Mouse (Mus musculus) intestine, embryonic 16.5 days (tissue): ENCODE measurements around the gene Vsig10. TPM values are rescaled to one million over a fixed set of nuclear protein-coding genes. Genes with fewer than 3 reads are reported as not detected.

Source experiments
- ATAC-seq: fragments of 200-750 bp; cut with Nextera tagmentation; 2 replicates; pipeline ENCODE4 v1.8.0; 2017; ENCODE audit warnings: moderate TSS enrichment, moderate library complexity
- H3K27ac ChIP-seq: fragments of 300-500 bp; sonication (generic); 2 replicates; pipeline ENCODE4 v1.5.1; 2014; ENCODE audit warnings: mild to moderate bottlenecking, low read length
- H3K27me3 ChIP-seq: fragments of 300-500 bp; sonication (generic); replicated peaks from 2 replicates; pipeline ENCODE4 v1.6.1; 2014; ENCODE audit warnings: low read length, control low read depth, mixed read lengths; ENCODE audit not compliant: control insufficient read depth, insufficient read depth
- H3K36me3 ChIP-seq: fragments of 300-500 bp; sonication (generic); 2 replicates; pipeline ENCODE4 v1.6.1; 2014; ENCODE audit warnings: low read length, control low read depth; ENCODE audit not compliant: control insufficient read depth, insufficient read depth
- H3K4me1 ChIP-seq: fragments of 300-500 bp; sonication (generic); 2 replicates; pipeline ENCODE4 v1.6.1; 2014; ENCODE audit warnings: low read length, control low read depth, mixed read lengths; ENCODE audit not compliant: control insufficient read depth, insufficient read depth
- H3K4me2 ChIP-seq: fragments of 300-500 bp; sonication (generic); 2 replicates; pipeline ENCODE4 v1.6.1; 2014; ENCODE audit warnings: low read depth, low read length, control low read depth
- H3K4me3 ChIP-seq: fragments of 300-500 bp; sonication (generic); 2 replicates; pipeline ENCODE4 v1.5.1; 2014; ENCODE audit warnings: mild to moderate bottlenecking, low read length
- H3K9ac ChIP-seq: fragments of 300-500 bp; sonication (generic); 2 replicates; pipeline ENCODE4 v1.6.1; 2014; ENCODE audit warnings: low read depth, low read length
- H3K9me3 ChIP-seq: fragments of 300-500 bp; sonication (generic); 2 replicates; pipeline ENCODE4 v1.6.1; 2016; ENCODE audit warnings: low read length, control low read depth; ENCODE audit not compliant: control insufficient read depth
- WGBS: fragments of 180-500 bp; shearing (Covaris S2); extraction: QIAGEN DNeasy Blood & Tissue Kit; methylation state at CpG from one replicate; pipeline ENCODE4 v1.1.7; 2014; 5-methylcytosine and 5-hydroxymethylcytosine counted together
- polyA plus RNA-seq: library from polyadenylated mRNA; unstranded; fragments of >200 nt; fragmentation: Nextera tagmentation; extraction: Ambion mirVana; gene quantifications from 2 replicates; pipeline ENCODE4 v1.2.1, GENCODE M21; 2015

The Vsig10 gene
- polyA plus RNA-seq, 1 experiment from 2014 or later: 18.6 TPM

GRCm38 (mm10) chr5:117398007-117398550, 79.2 kb downstream of the Vsig10 start:
- ATAC-seq: no peak
- WGBS: 42% methylated on average over 4 of the region's 5 CpGs
- Histone ChIP-seq H3K27ac (no peak overlapping the region), H3K4me3 (no peak overlapping the region), H3K9me3 (no peaks in the 10 kb centered on the region), H3K9ac (no peak overlapping the region), H3K36me3 (no peaks in the 10 kb centered on the region), H3K27me3 (peaks cover 3% of the 10 kb centered on the region; the same call in 1 of the 2 replicates), H3K4me2 (no peak overlapping the region), H3K4me1 (no peaks in the 10 kb centered on the region)

- Histone ChIP-seq H3K4me1 (no peaks in the 10 kb centered on the region), H3K4me2 (no peak overlapping the region), H3K9me3 (no peaks in the 10 kb centered on the region), H3K27me3 (peaks cover 3% of the 10 kb centered on the region; the same call in 1 of the 2 replicates), H3K36me3 (no peaks in the 10 kb centered on the region), H3K4me3 (no peak overlapping the region), H3K27ac (no peak overlapping the region), H3K9ac (no peak overlapping the region)
- 70% methylated on average over 9 of the region's 9 CpGs for WGBS
- no peak for ATAC-seq
These were observed 80.4 kb downstream of the Vsig10 start for GRCm38 (mm10) chr5:117399281-117399680.

- Histone ChIP-seq H3K9ac (no peak overlapping the region), H3K27ac (no peak overlapping the region), H3K36me3 (no peaks in the 10 kb centered on the region), H3K4me1 (no peaks in the 10 kb centered on the region), H3K9me3 (no peaks in the 10 kb centered on the region), H3K4me2 (no peak overlapping the region), H3K27me3 (peaks cover 3% of the 10 kb centered on the region; the same call in 1 of the 2 replicates), H3K4me3 (no peak overlapping the region)
- ATAC-seq: no peak
- 73% methylated on average over 8 of the region's 8 CpGs for WGBS
These were observed 84.7 kb downstream of the Vsig10 start for GRCm38 (mm10) chr5:117403609-117404008.

Other genes starting within 250 kb of the Vsig10 start
- gene Suds3, start 203.0 kb upstream of the Vsig10 start, polyA plus RNA-seq: 20.9 and 53.6 TPM in 2 replicates
- 51.5 and 53.7 TPM in 2 replicates for gene Taok3, start 199.0 kb upstream of the Vsig10 start, polyA plus RNA-seq
- 636 and 699 TPM in 2 replicates for gene Pebp1, start 31.5 kb upstream of the Vsig10 start, polyA plus RNA-seq
- 43.9 and 63.3 TPM in 2 replicates for gene Wsb2, start 38.2 kb downstream of the Vsig10 start, polyA plus RNA-seq
- gene Rfc5, start 70.0 kb downstream of the Vsig10 start, polyA plus RNA-seq: 99.9 and 101 TPM in 2 replicates
- gene Ksr2, start 94.9 kb downstream of the Vsig10 start, polyA plus RNA-seq: 0.20 and 0.28 TPM in 2 replicates